Mouse (Mus musculus) heart, embryonic 16.5 days (tissue): ENCODE data around the gene Fry. TPM values are rescaled to one million over a fixed set of nuclear protein-coding genes. Genes with fewer than 3 reads are reported as not detected.

Source experiments
- ATAC-seq: fragments of 200-750 bp; cut with Nextera tagmentation; replicated peaks from 2 replicates; pipeline ENCODE4 v1.8.0; 2017; ENCODE audit warnings: moderate number of reproducible peaks; ENCODE audit not compliant: insufficient read depth, low FRiP score; ENCODE audit errors: extremely low read depth
- H3K27ac ChIP-seq: fragments of 300-500 bp; sonication (generic); 2 replicates; pipeline ENCODE4 v1.5.1; 2014; ENCODE audit warnings: mild to moderate bottlenecking, low read length, control low read depth, moderate library complexity
- H3K27me3 ChIP-seq: fragments of 300-500 bp; sonication (generic); 2 replicates; pipeline ENCODE4 v1.6.1; 2014; ENCODE audit warnings: low read length, mixed read lengths; ENCODE audit not compliant: control insufficient read depth, insufficient read depth
- H3K36me3 ChIP-seq: fragments of 300-500 bp; sonication (generic); 2 replicates; pipeline ENCODE4 v1.6.1; 2014; ENCODE audit not compliant: control insufficient read depth, insufficient read depth
- H3K4me1 ChIP-seq: fragments of 300-500 bp; sonication (generic); 2 replicates; pipeline ENCODE4 v1.6.1; 2014; ENCODE audit warnings: low read length, mixed read lengths; ENCODE audit not compliant: control insufficient read depth, insufficient read depth
- H3K4me2 ChIP-seq: fragments of 300-500 bp; sonication (generic); 2 replicates; pipeline ENCODE4 v1.6.1; 2014; ENCODE audit warnings: low read depth, mild to moderate bottlenecking, control low read depth, low read length
- H3K4me3 ChIP-seq: fragments of 300-500 bp; sonication (generic); 2 replicates; pipeline ENCODE4 v1.5.1; 2014; ENCODE audit warnings: mild to moderate bottlenecking, control low read depth, low read length
- H3K9ac ChIP-seq: fragments of 300-500 bp; sonication (generic); 2 replicates; pipeline ENCODE4 v1.6.1; 2014; ENCODE audit warnings: low read length, control low read depth
- H3K9me3 ChIP-seq: fragments of 300-500 bp; sonication (generic); replicated peaks from 2 replicates; pipeline ENCODE4 v1.6.1; 2016; ENCODE audit warnings: low read length; ENCODE audit not compliant: control insufficient read depth
- WGBS: fragments of 180-500 bp; shearing (Covaris S2); extraction: QIAGEN DNeasy Blood & Tissue Kit; methylation state at CpG from one replicate; pipeline ENCODE4 v1.1.7; 2014; 5-methylcytosine and 5-hydroxymethylcytosine counted together
- polyA plus RNA-seq: library from polyadenylated mRNA; unstranded; fragments of >200 nt; fragmentation: Nextera tagmentation; extraction: Ambion mirVana; gene quantifications from 2 replicates; pipeline ENCODE4 v1.2.1, GENCODE M21; 2015

Gene Fry
- polyA plus RNA-seq, 1 experiment from 2014 or later, result 32.6 TPM

- Histone ChIP-seq H3K27me3 (no peaks in the 10 kb centered on the region), H3K9me3 (no peaks in the 10 kb centered on the region), H3K36me3 (no peaks in the 10 kb centered on the region), H3K9ac (no peak overlapping the region; the same call in 1 of the 2 replicates), H3K4me1 (peaks cover 17% of the 10 kb centered on the region), H3K27ac (peak overlapping the region; percentile 70), H3K4me2 (peak overlapping the region; percentile 37), H3K4me3 (no peak overlapping the region)
- WGBS, result 74% methylated on average over 16 of the region's 16 CpGs
- ATAC-seq, result no peak
Measured at GRCm38 (mm10) chr5:150156063-150156786, 37.8 kb downstream of the Fry start.

GRCm38 (mm10) chr5:150157682-150158081 lies 39.2 kb downstream of the Fry start:
- peaks cover 14% of the 10 kb centered on the region for H3K4me1 ChIP-seq
- ATAC-seq, result no peak
- H3K27me3 ChIP-seq, result no peaks in the 10 kb centered on the region
- no peak overlapping the region for H3K4me3 ChIP-seq
- H3K36me3 ChIP-seq, result no peaks in the 10 kb centered on the region
- no peak overlapping the region for H3K4me2 ChIP-seq
- no peak overlapping the region for H3K27ac ChIP-seq
- no peaks in the 10 kb centered on the region for H3K9me3 ChIP-seq
- no peak overlapping the region for H3K9ac ChIP-seq
- WGBS, result 35% methylated on average over 6 of the region's 6 CpGs

- H3K4me2 ChIP-seq, result no peak overlapping the region
- H3K27ac ChIP-seq, result no peak overlapping the region
- no peaks in the 10 kb centered on the region for H3K9me3 ChIP-seq
- no peaks in the 10 kb centered on the region for H3K27me3 ChIP-seq
- WGBS, result 63% methylated on average over 5 of the region's 5 CpGs
- no peaks in the 10 kb centered on the region for H3K36me3 ChIP-seq
- peaks cover 14% of the 10 kb centered on the region for H3K4me1 ChIP-seq
- ATAC-seq, result no peak
- no peak overlapping the region for H3K9ac ChIP-seq
- H3K4me3 ChIP-seq, result no peak overlapping the region
Measured at GRCm38 (mm10) chr5:150159151-150159550, 40.7 kb downstream of the Fry start.

- no peak overlapping the region for H3K27ac ChIP-seq
- H3K9me3 ChIP-seq, result no peaks in the 10 kb centered on the region
- ATAC-seq, result no peak
- WGBS, result 85% methylated on average over 6 of the region's 6 CpGs
- H3K9ac ChIP-seq, result no peak overlapping the region
- H3K4me3 ChIP-seq, result no peak overlapping the region
- peaks cover 3% of the 10 kb centered on the region for H3K4me1 ChIP-seq
- no peak overlapping the region for H3K4me2 ChIP-seq
- H3K27me3 ChIP-seq, result no peaks in the 10 kb centered on the region
- H3K36me3 ChIP-seq, result no peaks in the 10 kb centered on the region
Measured at GRCm38 (mm10) chr5:150161193-150161592, 42.7 kb downstream of the Fry start.

- no peaks in the 10 kb centered on the region for H3K9me3 ChIP-seq
- H3K9ac ChIP-seq, result no peak overlapping the region
- no peaks in the 10 kb centered on the region for H3K36me3 ChIP-seq
- H3K4me1 ChIP-seq, result no peaks in the 10 kb centered on the region
- H3K27me3 ChIP-seq, result no peaks in the 10 kb centered on the region
- H3K4me2 ChIP-seq, result no peak overlapping the region
- 72% methylated on average over 5 of the region's 5 CpGs for WGBS
- no peak for ATAC-seq
- H3K27ac ChIP-seq, result no peak overlapping the region
- H3K4me3 ChIP-seq, result no peak overlapping the region
Measured at GRCm38 (mm10) chr5:150161898-150162297, 43.5 kb downstream of the Fry start.

- WGBS, result 82% methylated on average over 3 of the region's 3 CpGs
- Histone ChIP-seq H3K4me2 (no peak overlapping the region), H3K27me3 (no peaks in the 10 kb centered on the region), H3K9ac (no peak overlapping the region), H3K9me3 (no peaks in the 10 kb centered on the region), H3K36me3 (no peaks in the 10 kb centered on the region), H3K27ac (no peak overlapping the region), H3K4me1 (no peaks in the 10 kb centered on the region), H3K4me3 (no peak overlapping the region)
- no peak for ATAC-seq
Measured at GRCm38 (mm10) chr5:150164671-150165070, 46.2 kb downstream of the Fry start.

- ATAC-seq, result no peak
- Histone ChIP-seq H3K4me2 (no peak overlapping the region), H3K4me1 (peaks cover 5% of the 10 kb centered on the region; the same call in 1 of the 2 replicates), H3K36me3 (no peaks in the 10 kb centered on the region), H3K9me3 (no peaks in the 10 kb centered on the region), H3K4me3 (no peak overlapping the region), H3K27me3 (no peaks in the 10 kb centered on the region), H3K9ac (no peak overlapping the region), H3K27ac (no peak overlapping the region)
- WGBS, result 82% methylated on average over 5 of the region's 5 CpGs
Measured at GRCm38 (mm10) chr5:150166811-150167210, 48.4 kb downstream of the Fry start.

GRCm38 (mm10) chr5:150167287-150167686 lies 48.8 kb downstream of the Fry start:
- Histone ChIP-seq H3K9ac (no peak overlapping the region), H3K27ac (no peak overlapping the region), H3K9me3 (no peaks in the 10 kb centered on the region), H3K36me3 (no peaks in the 10 kb centered on the region), H3K4me1 (peaks cover 7% of the 10 kb centered on the region; the same call in 1 of the 2 replicates), H3K4me2 (no peak overlapping the region), H3K4me3 (no peak overlapping the region), H3K27me3 (no peaks in the 10 kb centered on the region)
- no peak for ATAC-seq
- WGBS, result 66% methylated on average over 2 of the region's 2 CpGs

GRCm38 (mm10) chr5:150168712-150169111 lies 50.3 kb downstream of the Fry start:
- no peak; the same call in 1 of the 2 replicates for ATAC-seq
- Histone ChIP-seq H3K9me3 (no peaks in the 10 kb centered on the region), H3K4me2 (no peak overlapping the region), H3K9ac (no peak overlapping the region), H3K27me3 (no peaks in the 10 kb centered on the region), H3K36me3 (no peaks in the 10 kb centered on the region), H3K27ac (no peak overlapping the region), H3K4me1 (peaks cover 7% of the 10 kb centered on the region; the same call in 1 of the 2 replicates), H3K4me3 (no peak overlapping the region)
- WGBS, result 4% methylated on average over 9 of the region's 9 CpGs
